Mouse (Mus musculus) c-Kit-positive CD71-positive TER-119-negative erythroid progenitor cells, embryonic 14.5 days (primary cell): ENCODE measurements around the gene Tmx4.
A peak's percentile ranks its signal among the peaks of the same experiment; 100 is the strongest.

ENCODE experiments used
- DNase-seq: peaks from one replicate; pipeline ENCODE4 v3.0.0-alpha.2; 2013; ENCODE audit warnings: low read depth

Tmx4 gene

DNA sequence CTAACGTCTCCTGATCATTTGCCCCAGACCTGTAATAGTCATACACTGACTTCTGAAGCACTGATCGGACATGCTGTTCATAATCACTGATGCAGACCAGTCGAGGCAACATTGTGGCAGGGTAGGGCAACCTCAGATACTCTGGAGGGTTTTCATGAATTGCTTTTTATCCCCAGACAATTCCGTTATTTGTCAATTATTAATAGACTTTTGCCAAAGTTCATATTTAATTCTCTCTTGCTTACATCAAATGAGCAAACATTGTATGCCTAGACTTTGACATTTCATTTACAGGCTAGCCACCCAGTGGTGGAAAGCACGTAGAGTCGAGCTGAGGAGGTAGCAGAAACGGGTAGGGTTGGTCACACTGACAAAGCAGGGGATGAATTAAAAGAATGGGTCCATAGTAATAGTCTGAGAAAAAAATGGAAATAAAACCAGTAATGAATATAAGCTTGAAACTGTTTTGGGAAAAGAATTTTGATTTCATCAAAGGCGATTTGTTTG is 89.7 kb downstream of the Tmx4 start, which contains the start of gene Hao1:
Gene Hao1, minus strand, starts transcription at position 148 of the 507 bp plus-strand sequence.
- DNase-seq: no peak

DNA sequence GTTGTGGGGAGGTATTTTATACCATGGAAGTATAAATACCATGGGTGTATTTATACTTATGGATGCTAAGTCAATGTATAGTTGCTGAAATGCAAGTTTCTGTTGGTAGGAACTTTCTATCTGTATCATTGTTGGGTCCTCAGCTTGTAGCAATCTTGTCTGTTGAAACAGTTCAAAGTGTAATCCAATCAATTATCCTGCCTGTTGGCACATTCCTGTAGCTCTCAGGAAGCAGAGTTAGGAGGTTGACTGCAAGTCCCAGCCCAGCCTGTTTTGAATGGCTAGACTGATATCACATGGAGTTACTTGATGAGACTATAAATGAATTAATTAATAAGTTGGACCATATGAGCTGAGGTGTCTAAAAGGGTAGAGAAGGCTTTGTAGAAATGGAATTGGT is 91.6 kb downstream of the Tmx4 start:
- DNase-seq: no peak

DNA sequence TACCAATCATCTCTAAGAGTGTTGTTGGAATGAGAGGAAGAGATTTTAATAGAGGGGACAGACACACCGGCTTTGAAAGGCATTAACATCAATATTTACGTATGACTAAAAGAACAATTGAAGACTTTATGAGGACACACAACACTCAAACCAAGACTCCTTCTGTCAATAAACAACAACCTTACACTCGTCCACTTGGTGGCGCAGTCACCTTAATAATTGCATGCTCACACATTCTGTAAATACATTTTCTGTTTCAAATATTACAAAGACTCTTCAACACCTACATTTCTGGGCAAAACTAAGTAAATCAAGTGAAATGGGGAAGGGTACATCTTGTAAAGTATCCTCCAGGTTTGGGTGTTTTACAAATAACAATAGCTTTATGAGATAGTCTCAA is 94.2 kb downstream of the Tmx4 start:
- DNase-seq: peak; percentile 46

DNA sequence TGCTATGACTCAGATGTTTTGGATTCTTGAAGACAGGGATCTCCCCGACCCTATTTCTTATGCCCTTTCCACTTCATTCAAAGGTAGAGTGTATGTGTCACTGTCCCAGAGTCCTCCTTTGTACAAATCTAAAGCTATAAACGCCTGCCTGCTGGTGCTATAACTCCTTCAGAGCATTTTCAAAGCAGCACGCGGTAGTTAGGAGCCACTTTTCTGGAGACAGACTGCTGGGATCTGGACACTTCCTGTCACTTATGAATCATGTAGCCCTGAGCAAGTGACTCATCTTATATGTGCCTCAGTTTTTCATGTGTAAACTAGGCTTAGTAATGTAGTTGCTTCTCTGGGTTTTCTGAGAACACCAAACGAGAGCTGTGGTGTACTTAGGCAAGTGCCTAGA is 98.8 kb downstream of the Tmx4 start:
- no peak for DNase-seq

DNA sequence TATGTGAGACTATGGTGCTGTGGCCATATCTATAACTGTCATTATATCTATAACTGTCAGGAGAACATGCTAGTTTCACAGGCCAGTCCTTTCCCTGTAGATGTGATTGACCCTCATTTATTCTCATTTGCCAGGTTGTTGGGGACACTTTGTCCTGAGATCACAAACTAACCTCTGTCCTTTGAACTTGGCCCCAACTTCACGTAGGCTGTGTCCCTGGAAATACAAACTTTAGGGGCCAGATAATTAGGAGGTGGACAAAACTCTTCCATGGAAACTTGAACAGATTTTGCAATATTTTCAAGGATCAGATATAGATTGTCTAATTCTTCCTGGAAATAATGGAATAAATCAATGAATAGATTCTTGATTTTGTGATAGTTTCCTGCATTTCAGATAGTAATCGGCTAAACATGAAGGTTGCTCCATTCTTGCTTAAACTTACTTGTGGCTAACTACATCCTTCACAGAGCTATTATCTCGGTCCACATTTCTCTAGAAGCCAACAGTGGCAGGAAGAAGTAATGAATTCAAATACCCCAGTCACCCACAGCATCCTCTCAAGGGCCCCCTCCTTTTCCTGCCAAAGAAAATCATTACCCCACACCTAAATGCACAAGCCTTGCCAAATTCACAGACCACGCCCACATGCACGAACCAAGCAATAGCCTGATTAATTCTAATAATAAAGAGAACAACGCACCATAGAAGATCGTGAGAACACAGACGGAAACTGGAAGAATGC is 99.5 kb downstream of the Tmx4 start:
- DNase-seq: no peak
